In the genomic region with DNA sequence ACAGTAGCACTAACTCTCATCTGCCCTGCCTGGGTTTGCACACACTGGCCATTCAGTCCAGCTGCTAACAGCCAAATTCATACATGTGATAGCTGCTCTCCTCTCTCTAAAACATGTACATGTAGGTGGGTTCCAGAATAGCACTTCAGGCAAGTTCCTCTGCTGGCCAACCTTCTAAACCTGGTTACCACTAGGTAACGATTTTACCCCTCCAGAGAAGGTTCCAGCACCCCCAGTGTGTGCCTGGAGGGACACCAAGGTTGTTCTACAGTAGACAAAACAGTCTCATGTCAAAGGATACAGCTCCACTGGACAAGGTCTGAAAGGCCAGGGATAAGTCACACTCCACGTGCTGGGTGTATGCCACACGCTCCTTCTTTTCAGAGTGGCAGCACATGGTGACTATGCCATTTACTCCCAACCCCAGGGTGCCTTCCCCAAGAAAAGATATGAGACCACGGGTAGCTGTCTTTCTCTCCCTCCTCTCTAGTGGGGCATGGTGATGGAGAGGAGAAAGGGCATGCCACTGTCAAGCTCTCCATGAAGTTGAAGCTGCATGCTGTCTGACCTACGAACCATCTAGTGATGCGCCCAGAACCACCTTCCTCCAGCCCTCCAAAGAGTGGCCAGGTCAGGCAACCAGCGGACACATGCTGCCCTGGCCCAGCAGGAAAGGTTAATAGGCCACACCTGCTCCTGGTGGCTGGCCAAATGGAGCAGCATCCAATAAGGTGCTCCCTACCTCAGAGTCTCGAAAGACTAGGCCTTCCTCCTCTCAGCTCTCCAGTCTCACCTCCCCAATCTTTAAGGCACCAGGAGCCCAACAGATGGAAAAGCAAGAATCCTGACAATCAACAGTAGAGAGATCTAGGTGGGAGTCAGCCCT, we compare ENCODE assay signal across 23 mouse cellular contexts.
DNase-seq lines count a peak whose midpoint lies in the region; ATAC-seq and TF ChIP-seq lines count a peak whose summit lies in the region.
"Had no signal": no experiment of that assay in that cellular context is flagged by ENCODE, and none has a peak within 500 bp of the region (broad histone marks: within the 10 kb centered on the region; RNA-seq: fewer than 3 reads in every experiment).

No protein-coding gene starts in this region.

- H3K79me2 ChIP-seq in liver, adult 2 months (ENCODE audit: control insufficient read depth, insufficient read depth, low read length) = peaks cover 21% of the 10 kb centered on the region; the same call in 1 of the 2 replicates

- ATAC-seq in forebrain, embryonic 15.5 days (replicated peaks) = no peak
- no peak for ATAC-seq in forebrain, embryonic 13.5 days
- no peak for ATAC-seq in kidney, embryonic 15.5 days (replicated peaks; ENCODE audit: low FRiP score)
- ATAC-seq in liver, embryonic 12.5 days = no peak
- ATAC-seq: intestine, embryonic 16.5 days had no signal

- H3K36me3 ChIP-seq in forebrain, embryonic 15.5 days = no peaks in the 10 kb centered on the region
- no peaks in the 10 kb centered on the region for H3K36me3 ChIP-seq in forebrain, embryonic 13.5 days (ENCODE audit: poor library complexity, severe bottlenecking)
- H3K36me3 ChIP-seq in kidney, embryonic 15.5 days = no peaks in the 10 kb centered on the region
- H3K36me3 ChIP-seq in liver, adult 2 months (ENCODE audit: control insufficient read depth, insufficient read depth, low read length) = no peaks in the 10 kb centered on the region
- H3K36me3 ChIP-seq in liver, embryonic 12.5 days = no peaks in the 10 kb centered on the region
- H3K36me3 ChIP-seq: embryonic facial prominence, embryonic 15.5 days; hindbrain, embryonic 15.5 days; midbrain, embryonic 12.5 days had no signal

- no peak for TF ChIP-seq POLR2A in liver, adult 2 months (IDR thresholded peaks at IDR 0.05; ENCODE audit: extremely low read depth, insufficient read depth, low read length)

- H3K27me3 ChIP-seq in forebrain, embryonic 15.5 days = no peaks in the 10 kb centered on the region
- H3K27me3 ChIP-seq in forebrain, embryonic 13.5 days = peaks cover 32% of the 10 kb centered on the region
- peaks cover 79% of the 10 kb centered on the region for H3K27me3 ChIP-seq in kidney, embryonic 15.5 days
- no peaks in the 10 kb centered on the region for H3K27me3 ChIP-seq in liver, adult 2 months (ENCODE audit: control insufficient read depth, insufficient read depth, low read length)
- H3K27me3 ChIP-seq in liver, embryonic 12.5 days (replicated peaks) = 0 out of 2 replicates have a peak, but pooled peaks cover 19% of the 10 kb centered on the region
- H3K27me3 ChIP-seq: hindbrain, embryonic 15.5 days had no signal

- H3K9ac ChIP-seq in forebrain, embryonic 15.5 days (replicated peaks) = no peak overlapping the region
- H3K9ac ChIP-seq in forebrain, embryonic 13.5 days = no peak overlapping the region
- H3K9ac ChIP-seq in kidney, embryonic 15.5 days = no peak overlapping the region
- H3K9ac ChIP-seq in liver, adult 2 months (ENCODE audit: low read depth, low read length) = peak overlapping the region; percentile 51; the same call in 1 of the 2 replicates
- H3K9ac ChIP-seq in liver, embryonic 12.5 days = no peak overlapping the region
- H3K9ac ChIP-seq: embryonic facial prominence, embryonic 15.5 days; hindbrain, embryonic 15.5 days; lung, embryonic 14.5 days; midbrain, embryonic 12.5 days had no signal

- TF ChIP-seq CTCF in liver, adult 2 months (IDR thresholded peaks at IDR 0.05; ENCODE audit: low read depth, low read length) = no peak

- 82% methylated on average over 8 of the region's 8 CpGs for WGBS in forebrain, embryonic 15.5 days
- 81% methylated on average over 8 of the region's 8 CpGs for WGBS in forebrain, embryonic 13.5 days
- WGBS in kidney, embryonic 15.5 days = 84% methylated on average over 8 of the region's 8 CpGs
- 41% methylated on average over 8 of the region's 8 CpGs for WGBS in liver, adult 2 months
- 70% methylated on average over 8 of the region's 8 CpGs for WGBS in liver, embryonic 12.5 days (ENCODE audit: insufficient replicate concordance)

- no peak overlapping the region for H3K4me3 ChIP-seq in forebrain, embryonic 15.5 days
- H3K4me3 ChIP-seq in forebrain, embryonic 13.5 days = no peak overlapping the region
- no peak overlapping the region for H3K4me3 ChIP-seq in kidney, embryonic 15.5 days (replicated peaks)
- H3K4me3 ChIP-seq in liver, adult 2 months (ENCODE audit: insufficient read depth, low read depth, low read length) = no peak overlapping the region
- H3K4me3 ChIP-seq in liver, embryonic 12.5 days = no peak overlapping the region
- no peak overlapping the region for H3K4me3 ChIP-seq in brown adipose tissue, adult 24 weeks (ENCODE audit: insufficient read depth, low read depth, low read length)
- H3K4me3 ChIP-seq: embryonic facial prominence, embryonic 15.5 days; hindbrain, embryonic 15.5 days; midbrain, embryonic 12.5 days had no signal

- peak; percentile 27 for DNase-seq in kidney, adult 11 months
- peak; percentile 91 for DNase-seq in liver, adult 2 months (ENCODE audit: extremely low read depth, low read depth, low spot score)
- DNase-seq in urinary bladder, postnatal 10 days (ENCODE audit: low spot score) = no peak
- DNase-seq: adrenal gland, postnatal 14 days; cerebellum, adult 11 months; embryo, embryonic 11 days; gastrocnemius, postnatal 14 days; layer of hippocampus, postnatal 36 days; liver; lung, embryonic 14.5 days; right cerebral cortex, postnatal 4 days; thymus, adult 2 months had no signal

- H3K4me1 ChIP-seq in forebrain, embryonic 15.5 days = peaks cover 82% of the 10 kb centered on the region
- H3K4me1 ChIP-seq in forebrain, embryonic 13.5 days = peaks cover 92% of the 10 kb centered on the region
- H3K4me1 ChIP-seq in kidney, embryonic 15.5 days = peaks cover 58% of the 10 kb centered on the region
- H3K4me1 ChIP-seq in liver, adult 2 months (ENCODE audit: control insufficient read depth, insufficient read depth, low read length) = peaks cover 51% of the 10 kb centered on the region
- H3K4me1 ChIP-seq in liver, embryonic 12.5 days = no peaks in the 10 kb centered on the region
- peaks cover 80% of the 10 kb centered on the region for H3K4me1 ChIP-seq in brown adipose tissue, adult 24 weeks (ENCODE audit: control insufficient read depth, insufficient read depth, insufficient read length, low read length)

- H3K27ac ChIP-seq in forebrain, embryonic 15.5 days (replicated peaks) = 0 out of 2 replicates have a peak overlapping the region, but pooled peaks have one; percentile 79
- no peak overlapping the region for H3K27ac ChIP-seq in forebrain, embryonic 13.5 days
- H3K27ac ChIP-seq in kidney, embryonic 15.5 days = no peak overlapping the region
- peak overlapping the region; percentile 97 for H3K27ac ChIP-seq in liver, adult 2 months (replicated peaks; ENCODE audit: insufficient read depth, low read depth, low read length)
- no peak overlapping the region for H3K27ac ChIP-seq in liver, embryonic 12.5 days
- peak overlapping the region; percentile 95 for H3K27ac ChIP-seq in brown adipose tissue, adult 24 weeks (replicated peaks; ENCODE audit: low read depth, low read length)
- H3K27ac ChIP-seq: macrophage; midbrain, embryonic 12.5 days had no signal

- no peaks in the 10 kb centered on the region for H3K9me3 ChIP-seq in forebrain, embryonic 15.5 days
- no peaks in the 10 kb centered on the region for H3K9me3 ChIP-seq in forebrain, embryonic 13.5 days (replicated peaks)
- no peaks in the 10 kb centered on the region for H3K9me3 ChIP-seq in kidney, embryonic 15.5 days (replicated peaks)
- H3K9me3 ChIP-seq in liver, embryonic 12.5 days (replicated peaks) = no peaks in the 10 kb centered on the region
- H3K9me3 ChIP-seq: embryonic facial prominence, embryonic 15.5 days; G1E; hindbrain, embryonic 15.5 days; midbrain, embryonic 12.5 days had no signal

- no peak overlapping the region for H3K4me2 ChIP-seq in forebrain, embryonic 15.5 days (replicated peaks)
- no peak overlapping the region for H3K4me2 ChIP-seq in forebrain, embryonic 13.5 days
- no peak overlapping the region for H3K4me2 ChIP-seq in kidney, embryonic 15.5 days
- no peak overlapping the region for H3K4me2 ChIP-seq in liver, embryonic 12.5 days
- H3K4me2 ChIP-seq: embryonic facial prominence, embryonic 15.5 days; hindbrain, embryonic 15.5 days; lung, embryonic 14.5 days; midbrain, embryonic 12.5 days had no signal

Comparison
In these comparisons a context has a peak if more than half of its experiments do, and no peak if none do; other contexts are left out.
1. H3K27ac ChIP-seq: peak in forebrain, embryonic 15.5 days (single experiment), liver, adult 2 months (single experiment) and brown adipose tissue, adult 24 weeks (single experiment); none in forebrain, embryonic 13.5 days (single experiment), kidney, embryonic 15.5 days (single experiment) and liver, embryonic 12.5 days (single experiment).